Mouse (Mus musculus): ENCODE measurements around the gene Tuft1.
"Not testable (repeated sequence)": the region's sequence is repeated elsewhere in the genome, so short reads cannot be mapped to it uniquely, and the experiment has no call there.

The Tuft1 gene

DNA sequence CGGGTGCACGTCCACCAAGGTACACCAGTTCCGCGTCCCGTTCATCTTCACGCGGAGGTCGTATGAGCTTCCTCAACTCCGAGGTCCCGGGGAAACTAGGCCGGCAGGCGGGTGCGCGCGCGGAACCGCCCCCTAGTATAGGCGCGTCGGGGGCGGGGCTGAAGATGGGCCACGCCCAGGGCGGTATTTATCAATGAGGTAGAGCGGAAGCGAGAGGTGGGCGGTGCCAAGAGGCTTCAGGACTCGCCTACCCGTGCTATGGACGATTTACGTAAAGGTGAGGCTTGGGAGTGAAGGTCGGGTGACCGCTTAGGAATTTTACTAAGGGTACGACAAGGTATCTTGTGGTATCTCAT lies at the start of gene Tuft1:
TSS of gene Tuft1 (minus strand) at position 133 of the 356 bp plus-strand sequence.
- peak; percentile 88 for DNase-seq (ENCODE audit: low spot score)

GRCm38 (mm10) chr3:94703364-94703763 lies 44.7 kb upstream of the Tuft1 start:
- not testable (repeated sequence) for DNase-seq (ENCODE audit: low spot score)

- no peak for DNase-seq (ENCODE audit: low spot score)
Observed at GRCm38 (mm10) chr3:94702856-94703255, 44.2 kb upstream of the Tuft1 start.

- DNase-seq (ENCODE audit: low spot score): not testable (repeated sequence)
Observed at GRCm38 (mm10) chr3:94702163-94702810, 43.6 kb upstream of the Tuft1 start.

- not testable (repeated sequence) for DNase-seq (ENCODE audit: low spot score)
Observed at GRCm38 (mm10) chr3:94696257-94696656, 37.6 kb upstream of the Tuft1 start.

DNA sequence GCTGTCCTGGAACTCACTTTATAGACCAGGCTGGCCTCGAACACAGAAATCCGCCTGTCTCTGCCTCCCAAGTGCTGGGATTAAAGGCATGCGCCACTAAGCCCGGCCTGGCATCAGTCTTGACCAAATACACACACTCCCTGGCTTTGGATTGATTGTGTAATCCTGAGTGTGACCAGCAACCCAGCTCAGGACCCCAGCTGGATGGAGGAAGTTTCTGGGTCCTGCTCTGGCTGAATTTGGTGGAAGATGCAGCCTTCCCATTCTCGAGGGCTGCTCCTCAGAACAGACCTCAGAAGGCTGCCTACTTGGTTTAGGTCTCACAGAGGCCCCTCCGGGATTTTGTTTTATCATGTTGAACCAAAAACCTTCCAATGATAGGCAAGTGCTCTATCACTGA lies 36.9 kb upstream of the Tuft1 start:
- not testable (repeated sequence) for DNase-seq (ENCODE audit: low spot score)

- not testable (repeated sequence) for DNase-seq (ENCODE audit: low spot score)
Observed at GRCm38 (mm10) chr3:94693874-94694273, 35.2 kb upstream of the Tuft1 start.

DNA sequence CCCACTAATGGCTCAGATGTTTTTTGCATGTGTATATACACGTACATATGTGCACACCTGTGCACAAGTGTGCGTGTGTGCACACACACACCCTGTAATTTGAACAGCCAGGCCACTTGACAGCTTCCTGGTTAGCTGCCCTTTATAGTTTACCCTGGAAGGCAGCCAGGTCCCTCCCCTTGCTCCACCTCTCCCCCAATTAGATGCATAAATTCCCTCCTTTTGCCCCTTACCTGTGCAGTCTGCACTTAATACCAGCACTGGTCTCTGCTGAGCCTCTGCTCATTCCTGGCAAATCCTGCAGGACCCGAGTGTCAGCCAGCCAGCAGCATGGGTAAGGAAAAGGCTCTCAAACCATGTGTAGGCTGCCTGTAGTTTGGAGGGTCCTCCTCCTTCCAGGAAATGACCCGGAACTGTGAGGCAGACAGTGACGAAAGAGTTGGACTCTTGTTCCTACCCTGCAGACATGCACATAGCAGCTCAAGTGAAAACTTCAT lies 34.7 kb upstream of the Tuft1 start, which contains the start of gene Selenbp2:
TSS of gene Selenbp2 (plus strand) at position 228 of the 497 bp plus-strand sequence.
- no peak for DNase-seq (ENCODE audit: low spot score)

DNA sequence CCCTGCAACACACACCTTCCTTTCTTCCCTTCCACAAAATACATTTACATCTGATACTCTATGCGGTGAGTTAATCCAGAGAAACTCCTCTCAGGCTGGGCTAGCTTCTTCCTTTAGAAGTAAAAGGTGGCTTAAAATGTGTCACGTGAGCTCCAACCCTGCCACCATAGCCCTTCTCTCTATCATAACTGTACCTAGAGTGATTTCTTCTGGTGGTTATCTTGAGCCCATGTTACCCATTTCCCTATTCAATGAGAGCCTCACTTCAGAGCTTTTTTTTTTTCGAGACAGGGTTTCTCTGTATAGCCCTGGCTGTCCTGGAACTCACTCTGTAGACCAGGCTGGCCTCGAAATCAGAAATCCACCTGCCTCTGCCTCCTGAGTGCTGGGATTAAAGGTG lies 33.0 kb upstream of the Tuft1 start:
- DNase-seq (ENCODE audit: low spot score): not testable (repeated sequence)

GRCm38 (mm10) chr3:94690616-94691247 lies 32.1 kb upstream of the Tuft1 start:
- no peak for DNase-seq (ENCODE audit: low spot score)

- DNase-seq (ENCODE audit: low spot score): not testable (repeated sequence)
Observed at GRCm38 (mm10) chr3:94690162-94690561, 31.5 kb upstream of the Tuft1 start.

DNA sequence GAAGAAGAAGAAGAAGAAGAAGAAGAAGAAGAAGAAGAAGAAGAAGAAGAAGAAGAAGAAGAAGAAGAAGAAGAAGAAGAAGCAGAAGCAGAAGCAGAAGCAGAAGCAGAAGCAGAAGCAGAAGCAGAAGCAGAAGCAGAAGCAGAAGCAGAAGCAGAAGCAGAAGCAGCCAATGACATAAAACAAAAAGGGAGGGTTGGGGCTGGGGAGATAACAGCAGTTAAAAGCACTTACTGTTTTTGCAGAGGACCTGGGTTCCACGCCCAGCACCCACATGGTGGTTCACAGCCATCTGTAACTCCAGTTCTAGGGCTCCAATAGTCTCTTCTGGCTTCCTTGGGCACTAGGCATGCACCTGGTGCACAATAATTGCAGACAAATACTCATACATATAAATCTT lies 30.5 kb upstream of the Tuft1 start:
- DNase-seq (ENCODE audit: low spot score): not testable (repeated sequence)

DNA sequence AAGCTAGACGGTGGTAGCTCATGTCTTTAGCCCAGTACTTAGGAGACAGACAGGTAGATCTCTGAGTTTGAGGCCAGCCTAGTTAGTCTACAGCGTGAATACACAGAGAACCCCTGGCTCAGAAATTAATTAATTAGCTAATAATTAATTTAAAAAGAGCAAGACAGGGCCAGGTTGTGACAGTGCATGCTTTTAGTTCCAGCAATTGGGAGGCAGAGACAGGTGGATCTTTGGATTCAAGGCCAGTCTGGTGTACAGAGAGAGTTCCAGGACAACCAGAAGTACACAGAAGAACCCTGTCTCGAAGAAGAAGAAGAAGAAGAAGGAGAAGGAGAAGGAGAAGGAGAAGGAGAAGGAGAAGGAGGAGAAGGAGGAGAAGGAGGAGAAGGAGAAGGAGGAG lies 30.0 kb upstream of the Tuft1 start:
- DNase-seq (ENCODE audit: low spot score): not testable (repeated sequence)

- DNase-seq (ENCODE audit: low spot score): not testable (repeated sequence)
Observed at GRCm38 (mm10) chr3:94685989-94686772, 27.5 kb upstream of the Tuft1 start.

- DNase-seq (ENCODE audit: low spot score): no peak
Observed at GRCm38 (mm10) chr3:94683646-94684045, 25.0 kb upstream of the Tuft1 start.

- no peak for DNase-seq (ENCODE audit: low spot score)
Observed at GRCm38 (mm10) chr3:94680783-94681182, 22.1 kb upstream of the Tuft1 start.

- DNase-seq (ENCODE audit: low spot score): not testable (repeated sequence)
Observed at GRCm38 (mm10) chr3:94680032-94680431, 21.4 kb upstream of the Tuft1 start.

GRCm38 (mm10) chr3:94679351-94679841 lies 20.7 kb upstream of the Tuft1 start:
- DNase-seq (ENCODE audit: low spot score): no peak

DNA sequence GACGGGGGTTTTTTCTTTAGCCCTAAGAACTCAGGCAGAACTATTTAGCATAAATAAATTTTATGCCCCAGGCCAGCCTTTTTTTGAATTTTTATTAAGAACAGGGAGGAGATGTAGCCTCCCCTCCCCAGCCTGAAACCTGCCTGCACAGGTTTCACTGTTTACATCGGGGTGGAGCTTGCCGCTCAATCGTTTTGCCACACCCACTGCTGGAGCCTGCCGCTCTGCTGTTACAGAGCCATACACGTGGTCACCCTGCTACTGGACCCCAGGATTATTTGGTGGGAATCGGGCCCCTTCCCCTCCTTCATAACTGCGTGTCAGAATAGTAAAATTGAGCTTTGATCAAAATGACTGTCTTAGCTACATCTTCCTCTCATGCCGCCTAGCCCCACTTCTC lies 16.4 kb upstream of the Tuft1 start:
- not testable (repeated sequence) for DNase-seq (ENCODE audit: low spot score)

GRCm38 (mm10) chr3:94665896-94666295 lies 7.2 kb upstream of the Tuft1 start:
- not testable (repeated sequence) for DNase-seq (ENCODE audit: low spot score)

DNA sequence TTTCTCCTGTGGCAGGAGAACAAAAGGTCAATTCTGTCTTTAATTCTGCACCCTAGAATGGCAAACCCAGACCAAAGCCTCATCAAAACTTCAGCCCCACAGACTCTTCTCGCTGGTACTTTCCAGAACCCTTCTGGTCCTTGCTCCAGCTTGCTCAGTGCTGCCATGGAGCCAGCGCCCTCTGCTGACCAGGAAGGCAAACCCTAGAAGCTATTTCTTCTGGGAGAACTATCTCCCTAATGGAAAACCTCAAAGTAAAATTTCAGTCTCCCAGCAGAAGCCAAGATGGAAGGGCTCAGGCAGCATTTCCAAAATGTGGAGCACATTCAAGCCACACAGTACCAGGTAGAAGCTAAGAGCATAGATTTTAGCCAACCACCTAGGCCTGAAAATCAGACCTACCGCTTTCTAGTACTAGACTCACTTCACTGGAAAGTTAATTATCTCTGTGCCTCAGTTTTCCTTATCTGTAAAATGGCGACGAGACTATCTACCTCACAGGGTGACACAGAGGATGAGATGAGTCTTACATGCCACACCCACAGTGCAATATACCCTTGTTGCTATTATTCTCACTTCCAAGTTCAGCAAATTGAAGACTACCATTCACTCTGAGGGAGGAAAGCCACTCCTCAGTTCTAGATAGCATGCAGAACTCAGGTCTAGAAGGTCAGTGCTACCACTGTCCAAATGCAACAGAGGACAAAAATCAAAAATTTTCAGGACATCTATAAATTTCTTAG lies 6.6 kb upstream of the Tuft1 start:
- DNase-seq (ENCODE audit: low spot score): not testable (repeated sequence)

DNA sequence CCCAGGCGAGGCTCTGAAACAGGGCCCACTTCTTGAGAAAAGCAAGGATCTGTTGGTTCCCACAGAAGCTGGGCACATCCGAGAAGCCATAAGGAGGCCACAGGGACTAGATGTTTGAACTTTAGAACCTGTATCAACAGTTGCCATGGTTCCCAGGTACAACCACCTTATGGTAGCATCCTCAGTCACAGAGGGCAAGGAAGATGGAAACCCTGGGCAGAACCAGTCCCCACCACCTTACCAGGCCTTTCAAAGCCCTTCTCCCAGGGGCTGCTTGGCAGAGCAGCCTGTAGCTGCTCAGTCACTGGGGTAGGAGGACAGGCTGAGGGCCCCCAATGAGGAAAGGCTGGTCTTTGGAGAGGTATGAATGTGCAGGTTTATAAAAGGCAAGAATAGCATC lies 2.2 kb upstream of the Tuft1 start:
- not testable (repeated sequence) for DNase-seq (ENCODE audit: low spot score)

All from testis, postnatal 14 days (tissue).